Mouse (Mus musculus): ENCODE measurements around the gene Dnajc11. TPM values are rescaled to one million over a fixed set of nuclear protein-coding genes. Genes with fewer than 3 reads are reported as not detected.

Gene Dnajc11
- polyA plus RNA-seq, 1 experiment from 2014 or later, result 47.5 TPM

GRCm38 (mm10) chr4:151919135-151919840 is 14.2 kb upstream of the Dnajc11 start:
- WGBS, result 70% methylated on average over 20 of the region's 20 CpGs
- DNase-seq (ENCODE audit: low spot score), result no peak
- H3K9ac ChIP-seq (ENCODE audit: low read depth, low read length), result no peak overlapping the region

DNA sequence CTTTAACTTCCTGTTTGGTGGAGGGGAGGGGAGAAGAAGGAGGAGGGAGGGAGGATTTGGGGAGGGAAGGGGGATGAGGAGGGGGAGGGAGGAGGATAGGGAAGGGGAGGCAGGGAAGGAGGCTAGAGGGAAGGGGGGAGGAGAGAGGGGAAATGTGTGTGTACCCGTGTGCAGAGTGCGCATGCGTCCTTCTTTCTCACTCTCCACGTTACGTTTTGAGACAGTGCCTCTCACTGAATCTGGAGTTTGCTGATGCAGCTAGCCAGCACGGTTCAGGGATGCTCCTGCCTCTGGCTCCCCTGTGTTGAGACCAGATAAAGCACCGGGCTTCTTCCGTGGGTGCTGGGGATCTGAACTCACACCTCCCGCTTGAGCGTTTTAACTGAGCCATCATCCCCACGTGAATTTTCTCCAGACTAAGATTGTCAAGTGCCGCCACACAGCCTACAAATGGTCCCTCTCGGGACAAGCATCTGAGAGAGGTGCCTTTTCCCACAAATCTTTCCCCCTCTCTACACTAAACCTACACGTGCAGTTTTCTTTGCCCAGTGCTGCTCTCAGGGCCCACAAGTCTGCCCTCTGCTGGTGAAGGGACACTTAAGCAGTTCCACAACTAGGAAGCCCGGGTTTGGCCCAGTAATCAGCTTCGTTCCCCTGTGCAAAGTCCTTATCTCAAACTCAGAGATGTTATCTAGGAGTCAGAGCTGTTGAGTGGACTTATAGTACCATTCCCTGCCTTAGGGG is 13.4 kb upstream of the Dnajc11 start:
- Histone ChIP-seq H3K9me3 (ENCODE audit: control insufficient read depth, low read length) (no peaks in the 10 kb centered on the region), H3K4me2 (ENCODE audit: low read depth, low read length) (peak overlapping the region; percentile 52), H3K9ac (ENCODE audit: low read depth, low read length) (0 out of 2 replicates have a peak overlapping the region, but pooled peaks have one; percentile 20), H3K4me1 (ENCODE audit: control insufficient read depth, insufficient read depth, low read length) (no peaks in the 10 kb centered on the region), H3K27ac (replicated peaks; ENCODE audit: low read depth, low read length) (no peak overlapping the region), H3K4me3 (ENCODE audit: low read depth, low read length) (no peak overlapping the region), H3K36me3 (ENCODE audit: control insufficient read depth, insufficient read depth, low read length) (no peaks in the 10 kb centered on the region), H3K27me3 (replicated peaks; ENCODE audit: control insufficient read depth, insufficient read depth, low read length) (no peaks in the 10 kb centered on the region)
- DNase-seq (ENCODE audit: low spot score) (peak; percentile 84), ATAC-seq (ENCODE audit: low read depth) (0 out of 2 replicates have a peak, but pooled peaks have one; percentile 60)
- whole genome bisulfite sequencing, result 20% methylated on average over 15 of the region's 16 CpGs

More at GRCm38 (mm10) chr4:151919135-151919840, 14.2 kb upstream of the Dnajc11 start:
- H3K27me3 ChIP-seq (replicated peaks; ENCODE audit: control insufficient read depth, insufficient read depth, low read length), result no peaks in the 10 kb centered on the region
- H3K4me1 ChIP-seq (ENCODE audit: control insufficient read depth, insufficient read depth, low read length), result no peaks in the 10 kb centered on the region
- ATAC-seq (ENCODE audit: low read depth), result no peak
- no peak overlapping the region for H3K4me2 ChIP-seq (ENCODE audit: low read depth, low read length)
- no peak overlapping the region for H3K4me3 ChIP-seq (ENCODE audit: low read depth, low read length)
- no peak overlapping the region for H3K27ac ChIP-seq (replicated peaks; ENCODE audit: low read depth, low read length)
- no peaks in the 10 kb centered on the region for H3K9me3 ChIP-seq (ENCODE audit: control insufficient read depth, low read length)
- H3K36me3 ChIP-seq (ENCODE audit: control insufficient read depth, insufficient read depth, low read length), result no peaks in the 10 kb centered on the region

- Histone ChIP-seq H3K4me3 (ENCODE audit: low read depth, low read length) (no peak overlapping the region), H3K9ac (ENCODE audit: low read depth, low read length) (no peak overlapping the region), H3K27me3 (replicated peaks; ENCODE audit: control insufficient read depth, insufficient read depth, low read length) (no peaks in the 10 kb centered on the region), H3K36me3 (ENCODE audit: control insufficient read depth, insufficient read depth, low read length) (no peaks in the 10 kb centered on the region), H3K9me3 (ENCODE audit: control insufficient read depth, low read length) (no peaks in the 10 kb centered on the region), H3K27ac (replicated peaks; ENCODE audit: low read depth, low read length) (no peak overlapping the region), H3K4me2 (ENCODE audit: low read depth, low read length) (no peak overlapping the region), H3K4me1 (ENCODE audit: control insufficient read depth, insufficient read depth, low read length) (no peaks in the 10 kb centered on the region)
- DNase-seq (ENCODE audit: low spot score) (no peak), ATAC-seq (ENCODE audit: low read depth) (no peak)
- 86% methylated on average over 3 of the region's 3 CpGs for WGBS
Measured at GRCm38 (mm10) chr4:151922124-151922523, 11.4 kb upstream of the Dnajc11 start.

DNA sequence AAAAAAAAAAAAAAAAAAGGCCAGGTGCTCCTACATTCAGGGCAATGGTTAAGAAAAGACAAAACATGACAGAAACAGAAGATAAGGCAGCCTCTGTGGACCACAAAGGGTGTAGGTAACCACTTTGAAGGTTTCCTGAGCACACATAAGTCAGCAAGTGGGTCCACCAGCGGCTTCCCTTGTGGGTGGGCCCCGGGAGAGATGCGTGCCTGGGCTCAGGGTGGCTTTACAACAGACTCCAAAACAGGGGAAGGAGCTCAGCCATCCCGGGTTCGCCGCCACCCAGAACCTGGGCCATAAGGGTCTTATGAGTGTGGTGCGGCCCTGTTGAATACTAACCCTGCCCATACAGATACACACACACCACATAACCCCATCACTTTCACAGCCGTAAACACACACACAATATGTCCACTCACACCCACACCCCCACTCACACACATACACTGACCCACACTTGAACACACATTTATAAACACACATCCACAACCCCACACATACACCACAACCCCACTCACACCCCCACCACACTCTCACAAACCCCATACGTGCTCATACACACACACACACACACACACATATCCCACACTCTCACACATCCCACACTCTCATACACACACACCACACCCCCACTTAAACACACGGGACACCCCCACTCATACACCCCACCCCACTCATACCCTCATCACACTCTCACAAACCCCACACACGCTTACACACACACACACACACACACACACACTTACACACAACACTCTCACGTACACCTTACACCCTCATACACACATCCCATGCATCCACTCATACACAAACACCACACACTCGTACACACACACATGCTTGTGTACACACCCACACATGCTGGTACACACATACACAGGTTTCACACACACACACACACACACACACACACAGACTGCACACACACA is 651 bp upstream of the Dnajc11 start:
- DNase-seq (ENCODE audit: low spot score), result no peak
- Histone ChIP-seq H3K36me3 (ENCODE audit: control insufficient read depth, insufficient read depth, low read length) (no peaks in the 10 kb centered on the region), H3K4me3 (ENCODE audit: low read depth, low read length) (peak overlapping the region; percentile 100), H3K27me3 (replicated peaks; ENCODE audit: control insufficient read depth, insufficient read depth, low read length) (no peaks in the 10 kb centered on the region), H3K4me1 (ENCODE audit: control insufficient read depth, insufficient read depth, low read length) (peaks cover 11% of the 10 kb centered on the region), H3K4me2 (ENCODE audit: low read depth, low read length) (peak overlapping the region; percentile 49), H3K27ac (replicated peaks; ENCODE audit: low read depth, low read length) (no peak overlapping the region), H3K9ac (ENCODE audit: low read depth, low read length) (peak overlapping the region; percentile 40), H3K9me3 (ENCODE audit: control insufficient read depth, low read length) (no peaks in the 10 kb centered on the region)
- WGBS, result 74% methylated on average over 13 of the region's 13 CpGs
- ATAC-seq (ENCODE audit: low read depth), result peak; percentile 9

DNA sequence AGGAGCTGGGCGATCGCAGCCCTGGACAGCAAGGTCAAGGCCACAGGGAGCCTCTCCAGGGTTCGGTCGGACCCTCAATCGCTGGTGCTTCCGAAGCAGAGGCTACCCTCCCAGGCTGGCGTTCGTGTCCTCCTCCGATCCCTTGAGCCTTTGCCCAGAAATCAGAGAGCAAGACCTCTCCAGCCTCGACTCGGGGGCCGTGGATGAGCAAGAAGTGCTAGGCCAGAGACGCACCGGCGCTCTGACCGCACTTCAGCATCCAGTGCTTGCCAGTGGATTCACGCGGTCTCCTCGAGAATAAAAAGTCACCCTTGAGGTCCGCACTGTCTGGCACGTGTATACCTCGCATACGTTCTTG is 703 bp downstream of the Dnajc11 start:
- peak overlapping the region; percentile 94 for H3K9ac ChIP-seq (ENCODE audit: low read depth, low read length)
- H3K4me1 ChIP-seq (ENCODE audit: control insufficient read depth, insufficient read depth, low read length), result peaks cover 11% of the 10 kb centered on the region
- H3K27me3 ChIP-seq (replicated peaks; ENCODE audit: control insufficient read depth, insufficient read depth, low read length), result no peaks in the 10 kb centered on the region
- peak overlapping the region; percentile 100 for H3K4me3 ChIP-seq (ENCODE audit: low read depth, low read length)
- 0% methylated on average over 19 of the region's 23 CpGs for WGBS
- H3K27ac ChIP-seq (replicated peaks; ENCODE audit: low read depth, low read length), result no peak overlapping the region
- H3K36me3 ChIP-seq (ENCODE audit: control insufficient read depth, insufficient read depth, low read length), result no peaks in the 10 kb centered on the region
- peak overlapping the region; percentile 96 for H3K4me2 ChIP-seq (ENCODE audit: low read depth, low read length)
- DNase-seq (ENCODE audit: low spot score), result no peak
- no peak for ATAC-seq (ENCODE audit: low read depth)
- no peaks in the 10 kb centered on the region for H3K9me3 ChIP-seq (ENCODE audit: control insufficient read depth, low read length)

DNA sequence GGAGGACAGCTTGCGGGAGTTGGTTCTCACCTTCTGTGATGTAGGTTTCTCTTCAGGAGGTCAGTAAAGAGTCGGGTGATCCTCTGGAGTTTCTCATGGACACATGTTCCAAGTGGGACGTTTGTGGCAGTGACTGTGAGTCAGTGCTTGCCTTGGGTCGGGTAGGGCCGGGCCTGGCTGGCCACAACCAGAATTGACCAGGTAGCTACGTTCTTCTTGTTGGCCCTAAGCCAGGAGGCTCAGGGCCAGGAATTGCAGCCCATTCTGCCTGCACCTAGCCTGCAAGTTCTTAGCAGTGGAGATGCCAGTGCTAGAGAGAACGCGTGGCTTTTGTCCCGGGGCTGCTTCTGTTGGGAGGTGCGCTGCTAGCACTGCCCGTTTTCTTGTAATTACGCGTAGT is 4.0 kb downstream of the Dnajc11 start:
- Histone ChIP-seq H3K27me3 (replicated peaks; ENCODE audit: control insufficient read depth, insufficient read depth, low read length) (no peaks in the 10 kb centered on the region), H3K4me1 (ENCODE audit: control insufficient read depth, insufficient read depth, low read length) (peaks cover 11% of the 10 kb centered on the region), H3K36me3 (ENCODE audit: control insufficient read depth, insufficient read depth, low read length) (no peaks in the 10 kb centered on the region), H3K4me2 (ENCODE audit: low read depth, low read length) (no peak overlapping the region), H3K27ac (replicated peaks; ENCODE audit: low read depth, low read length) (no peak overlapping the region), H3K9ac (ENCODE audit: low read depth, low read length) (no peak overlapping the region), H3K9me3 (ENCODE audit: control insufficient read depth, low read length) (no peaks in the 10 kb centered on the region), H3K4me3 (ENCODE audit: low read depth, low read length) (no peak overlapping the region)
- no peak for ATAC-seq (ENCODE audit: low read depth)
- WGBS, result 92% methylated on average over 13 of the region's 13 CpGs
- no peak for DNase-seq (ENCODE audit: low spot score)

DNA sequence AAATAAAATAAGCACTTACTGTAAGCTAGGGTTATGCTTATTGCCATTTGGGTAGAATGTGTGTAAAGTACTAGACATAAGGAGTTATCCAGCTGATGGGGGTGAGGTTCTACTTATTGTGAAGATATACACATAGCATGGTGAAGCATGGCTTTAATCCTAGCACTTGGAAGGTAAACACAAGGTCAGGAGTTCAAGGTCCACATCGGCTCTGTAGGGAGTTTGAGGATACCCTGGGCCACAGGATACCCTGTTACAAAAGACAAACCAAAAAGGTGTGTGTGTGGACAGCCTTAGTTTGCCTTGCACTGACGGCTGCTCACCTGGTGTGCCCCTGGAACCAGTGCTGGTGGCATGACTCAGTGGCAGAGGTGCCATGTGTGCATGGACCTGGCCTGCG is 4.6 kb downstream of the Dnajc11 start:
- Histone ChIP-seq H3K9ac (ENCODE audit: low read depth, low read length) (no peak overlapping the region), H3K4me1 (ENCODE audit: control insufficient read depth, insufficient read depth, low read length) (peaks cover 11% of the 10 kb centered on the region), H3K27ac (replicated peaks; ENCODE audit: low read depth, low read length) (no peak overlapping the region), H3K9me3 (ENCODE audit: control insufficient read depth, low read length) (no peaks in the 10 kb centered on the region), H3K4me3 (ENCODE audit: low read depth, low read length) (no peak overlapping the region), H3K36me3 (ENCODE audit: control insufficient read depth, insufficient read depth, low read length) (no peaks in the 10 kb centered on the region), H3K4me2 (ENCODE audit: low read depth, low read length) (no peak overlapping the region), H3K27me3 (replicated peaks; ENCODE audit: control insufficient read depth, insufficient read depth, low read length) (no peaks in the 10 kb centered on the region)
- DNase-seq (ENCODE audit: low spot score) (no peak), ATAC-seq (ENCODE audit: low read depth) (no peak)
- 82% methylated on average over 3 of the region's 3 CpGs for WGBS

DNA sequence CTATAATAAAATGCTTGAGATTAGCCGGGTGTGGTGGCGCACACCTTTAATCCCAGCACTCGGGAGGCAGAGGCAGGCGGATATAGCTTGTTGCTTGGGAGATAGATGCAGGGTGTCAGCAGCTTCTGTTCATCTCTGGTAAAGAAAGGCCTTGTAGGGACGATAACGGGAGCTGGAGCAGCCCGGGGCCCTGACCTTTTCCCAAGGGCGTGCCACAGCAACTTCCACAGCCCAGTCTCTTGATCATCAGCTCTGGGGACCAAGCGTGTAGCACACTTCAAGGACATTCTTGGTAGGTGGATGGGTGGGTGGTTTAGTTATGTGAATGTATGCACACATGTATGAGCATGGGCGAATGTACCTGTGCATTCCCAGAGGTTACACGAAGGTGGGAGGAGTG is 12.7 kb downstream of the Dnajc11 start:
- no peak overlapping the region for H3K9ac ChIP-seq (ENCODE audit: low read depth, low read length)
- H3K27ac ChIP-seq (replicated peaks; ENCODE audit: low read depth, low read length), result no peak overlapping the region
- WGBS, result 87% methylated on average over 11 of the region's 11 CpGs
- no peak overlapping the region for H3K4me3 ChIP-seq (ENCODE audit: low read depth, low read length)
- no peaks in the 10 kb centered on the region for H3K4me1 ChIP-seq (ENCODE audit: control insufficient read depth, insufficient read depth, low read length)
- no peak overlapping the region for H3K4me2 ChIP-seq (ENCODE audit: low read depth, low read length)
- no peaks in the 10 kb centered on the region for H3K27me3 ChIP-seq (replicated peaks; ENCODE audit: control insufficient read depth, insufficient read depth, low read length)
- H3K36me3 ChIP-seq (ENCODE audit: control insufficient read depth, insufficient read depth, low read length), result peaks cover under 1% of the 10 kb centered on the region; the same call in 1 of the 2 replicates
- no peaks in the 10 kb centered on the region for H3K9me3 ChIP-seq (ENCODE audit: control insufficient read depth, low read length)
- ATAC-seq (ENCODE audit: low read depth), result no peak
- no peak for DNase-seq (ENCODE audit: low spot score)

Measured in embryonic facial prominence, embryonic 14.5 days (tissue).